Mouse (Mus musculus): ENCODE measurements around the gene Pik3ca.
"Not testable (repeated sequence)": the region's sequence is repeated elsewhere in the genome, so short reads cannot be mapped to it uniquely, and the experiment has no call there.

Gene Pik3ca

GRCm38 (mm10) chr3:32401591-32401990 is 4.1 kb downstream of the Pik3ca start:
- DNase-seq (ENCODE audit: low spot score), result no peak

GRCm38 (mm10) chr3:32402990-32403885 is 5.8 kb downstream of the Pik3ca start:
- DNase-seq (ENCODE audit: low spot score), result no peak

- DNase-seq (ENCODE audit: low spot score), result no peak
Observed at GRCm38 (mm10) chr3:32405699-32406098, 8.2 kb downstream of the Pik3ca start.

DNA sequence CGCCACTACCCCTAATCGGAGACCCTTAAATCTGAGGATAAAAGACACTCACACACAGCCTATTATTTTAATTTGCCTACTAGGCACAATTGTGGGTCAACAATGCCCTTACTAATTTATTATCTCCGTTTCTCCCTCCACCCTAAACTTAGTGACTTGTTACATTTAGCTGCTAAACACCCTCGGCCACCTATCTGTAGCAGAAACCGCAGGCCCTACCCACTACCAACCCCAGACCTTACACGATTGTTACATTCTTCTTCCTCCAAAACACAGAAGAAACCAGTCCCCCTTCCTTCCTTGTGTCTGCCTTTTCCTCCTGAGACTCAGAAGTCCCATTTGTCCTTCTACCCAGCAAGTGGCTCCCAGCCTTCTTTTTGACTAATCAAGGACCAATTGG is 9.3 kb downstream of the Pik3ca start:
- no peak for DNase-seq (ENCODE audit: low spot score)

- DNase-seq (ENCODE audit: low spot score), result no peak
Observed at GRCm38 (mm10) chr3:32408811-32409273, 11.4 kb downstream of the Pik3ca start.

- DNase-seq (ENCODE audit: low spot score), result no peak
Observed at GRCm38 (mm10) chr3:32412502-32413044, 15.1 kb downstream of the Pik3ca start.

- no peak for DNase-seq (ENCODE audit: low spot score)
Observed at GRCm38 (mm10) chr3:32414381-32414780, 16.9 kb downstream of the Pik3ca start.

- DNase-seq (ENCODE audit: low spot score), result no peak
Observed at GRCm38 (mm10) chr3:32415370-32416309, 18.2 kb downstream of the Pik3ca start.

GRCm38 (mm10) chr3:32417751-32418211 is 20.3 kb downstream of the Pik3ca start:
- no peak for DNase-seq (ENCODE audit: low spot score)

- DNase-seq (ENCODE audit: low spot score), result no peak
Observed at GRCm38 (mm10) chr3:32419866-32420265, 22.4 kb downstream of the Pik3ca start.

GRCm38 (mm10) chr3:32421115-32422054 is 23.9 kb downstream of the Pik3ca start:
- no peak for DNase-seq (ENCODE audit: low spot score)

DNA sequence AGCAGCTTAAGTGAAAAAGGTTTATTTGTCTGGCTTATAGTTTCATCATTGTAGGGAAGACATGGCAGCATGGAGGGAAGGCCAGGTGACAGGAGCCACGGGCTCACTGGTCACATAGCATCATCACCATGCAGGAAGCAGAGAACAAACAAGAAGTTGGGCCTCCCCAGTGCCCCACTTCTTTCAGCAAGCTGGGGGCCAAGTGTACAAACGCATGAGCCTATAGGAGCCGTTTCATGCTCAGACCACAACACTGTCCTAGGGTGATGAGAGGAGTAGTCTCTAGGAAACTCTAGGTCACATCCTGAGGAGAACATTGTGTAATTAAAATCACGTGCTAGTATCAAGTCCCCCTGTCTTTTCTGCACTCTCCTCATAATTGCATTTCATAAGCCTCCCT is 30.2 kb downstream of the Pik3ca start:
- DNase-seq (ENCODE audit: low spot score), result no peak

DNA sequence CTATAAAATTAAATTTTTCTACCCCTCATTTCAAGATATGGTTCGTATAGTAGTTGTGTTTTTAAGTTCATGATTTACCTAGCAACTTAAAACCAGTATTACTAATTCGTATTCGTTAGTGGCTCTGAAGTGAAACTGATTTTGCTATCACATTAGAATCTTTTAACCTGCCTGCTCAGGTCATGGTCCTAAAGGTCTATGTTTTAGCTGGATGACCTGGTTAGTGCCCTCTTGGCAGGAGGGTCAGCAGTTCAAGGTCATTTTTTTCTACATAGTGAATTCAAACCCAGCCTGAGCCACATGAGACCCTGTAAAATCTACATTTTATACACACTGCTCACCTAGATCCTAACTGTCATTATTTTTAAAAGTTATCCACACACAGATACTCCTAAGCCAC is 30.9 kb downstream of the Pik3ca start:
- no peak for DNase-seq (ENCODE audit: low spot score)

DNA sequence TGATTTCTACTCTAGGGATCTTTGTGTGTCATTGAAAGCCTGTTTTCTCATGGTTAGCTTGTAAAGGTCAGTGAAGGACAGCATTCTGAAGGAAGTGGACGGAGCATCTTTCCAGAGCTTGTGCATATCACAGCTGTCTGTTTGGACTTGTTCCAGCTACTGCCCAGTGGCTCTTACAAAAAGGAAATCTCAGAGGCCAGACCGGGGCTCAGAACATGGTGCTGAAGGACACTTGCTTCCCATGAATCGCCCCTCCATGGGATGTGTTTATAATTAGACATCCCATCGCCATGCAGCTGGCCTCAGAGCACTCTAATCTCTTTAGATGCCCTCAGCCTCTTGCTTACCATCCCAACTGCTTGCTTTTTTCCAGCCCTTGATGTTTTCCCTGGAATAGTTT is 31.4 kb downstream of the Pik3ca start:
- no peak for DNase-seq (ENCODE audit: low spot score)

DNA sequence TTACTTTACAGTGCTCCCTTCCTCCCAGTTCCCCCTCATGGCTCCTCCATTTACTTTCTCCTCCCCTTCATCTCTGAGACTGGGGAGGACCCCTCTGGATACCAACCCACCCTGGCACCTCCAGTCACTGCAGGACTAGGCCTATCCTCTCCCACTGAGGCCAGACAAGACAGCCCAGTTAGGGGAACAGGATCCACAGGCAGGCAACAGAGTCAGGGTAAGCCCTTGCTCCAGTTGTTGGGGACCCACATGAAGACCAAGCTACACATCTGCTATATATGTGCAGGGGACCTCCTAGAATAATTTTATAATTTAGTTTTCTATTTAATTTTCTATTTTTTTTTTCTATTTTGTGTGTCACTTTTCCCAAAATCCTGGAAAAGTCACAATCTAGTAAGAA is 31.9 kb downstream of the Pik3ca start:
- not testable (repeated sequence) for DNase-seq (ENCODE audit: low spot score)

DNA sequence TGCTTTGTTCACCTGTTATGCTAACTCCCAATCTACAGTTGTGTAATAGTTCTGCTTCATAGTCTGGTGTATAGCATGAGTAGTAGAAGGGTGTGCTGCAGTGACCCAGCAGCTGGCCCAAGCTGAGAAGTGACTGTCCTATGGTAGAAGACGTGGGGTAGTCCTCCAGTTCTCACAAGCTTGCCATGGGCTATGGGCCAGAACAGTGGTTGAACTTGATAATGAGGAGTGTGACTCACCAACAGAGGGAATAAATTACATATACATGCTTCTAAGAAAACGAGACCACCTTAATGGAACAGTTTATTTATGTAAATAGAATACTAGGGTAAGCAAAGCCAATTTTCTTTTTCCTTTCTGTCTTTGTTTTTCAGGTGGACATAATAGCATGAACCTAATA is 32.9 kb downstream of the Pik3ca start:
- DNase-seq (ENCODE audit: low spot score), result no peak

GRCm38 (mm10) chr3:32434016-32434415 is 36.5 kb downstream of the Pik3ca start:
- no peak for DNase-seq (ENCODE audit: low spot score)

- no peak for DNase-seq (ENCODE audit: low spot score)
Observed at GRCm38 (mm10) chr3:32436101-32436500, 38.6 kb downstream of the Pik3ca start.

DNA sequence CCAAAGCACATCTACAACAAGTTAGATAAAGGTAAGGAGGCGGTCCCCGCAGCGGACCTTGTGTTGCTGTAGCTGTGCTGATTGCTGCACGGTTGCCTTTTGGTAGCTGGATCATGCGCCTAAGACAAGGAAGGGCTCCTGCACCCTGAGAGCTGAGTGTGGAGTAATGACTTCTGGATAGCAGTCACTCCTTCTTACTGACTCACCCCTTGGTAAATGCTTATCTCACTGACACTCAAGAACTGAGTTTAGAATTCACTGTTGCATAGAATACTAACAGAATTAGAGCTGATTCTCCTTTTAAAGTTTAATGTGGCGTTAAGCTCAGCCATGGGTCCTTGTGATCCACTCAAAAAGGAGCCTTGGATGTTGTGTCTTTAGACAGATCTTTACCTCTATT is 39.8 kb downstream of the Pik3ca start:
- DNase-seq (ENCODE audit: low spot score), result no peak

DNA sequence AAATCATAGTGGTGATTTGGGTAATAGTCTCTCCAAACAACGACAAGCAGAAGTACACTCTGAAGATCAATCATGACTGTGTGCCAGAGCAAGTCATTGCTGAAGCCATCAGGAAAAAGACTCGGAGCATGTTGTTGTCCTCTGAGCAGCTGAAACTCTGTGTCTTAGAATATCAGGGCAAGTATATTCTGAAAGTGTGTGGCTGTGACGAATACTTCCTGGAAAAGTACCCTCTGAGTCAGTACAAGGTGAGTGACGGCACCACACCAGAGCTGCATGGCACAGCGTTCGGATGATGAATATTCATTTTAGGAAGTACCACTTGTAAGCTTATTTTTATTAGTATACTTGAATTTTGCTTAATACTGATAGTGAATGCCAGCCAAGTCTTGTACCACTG is 40.3 kb downstream of the Pik3ca start:
- no peak for DNase-seq (ENCODE audit: low spot score)

DNA sequence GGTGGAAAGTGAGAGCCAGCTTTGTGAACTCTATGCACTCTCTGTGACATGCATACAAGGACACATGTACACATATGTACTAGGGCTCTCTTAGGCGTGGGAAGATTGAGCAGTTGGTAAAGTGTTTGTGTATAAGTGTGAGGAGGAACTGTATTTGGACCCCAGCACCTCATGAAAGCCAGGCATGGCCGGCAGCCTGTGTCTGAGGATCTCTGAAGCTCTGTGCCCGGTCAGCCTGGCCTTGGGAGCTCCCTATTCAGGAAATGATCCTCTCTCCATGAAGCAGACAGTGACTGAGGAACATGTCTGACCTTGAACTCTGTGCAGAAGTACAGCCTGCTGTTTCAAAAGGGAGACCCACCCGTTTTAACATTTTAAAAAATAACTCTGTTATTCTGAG is 41.2 kb downstream of the Pik3ca start:
- no peak for DNase-seq (ENCODE audit: low spot score)
